Mouse (Mus musculus) neural tube, embryonic 15.5 days (tissue): ENCODE results near the gene Pld6. TPM values are rescaled to one million over a fixed set of nuclear protein-coding genes. Genes with fewer than 3 reads are reported as not detected.

Source experiments
- ATAC-seq: fragments of 200-750 bp; cut with Nextera tagmentation; 2 replicates; pipeline ENCODE4 v1.8.0; 2017; ENCODE audit warnings: mild to moderate bottlenecking, moderate TSS enrichment, moderate library complexity; ENCODE audit not compliant: low FRiP score
- H3K27ac ChIP-seq: fragments of 300-500 bp; sonication (generic); replicated peaks from 2 replicates; pipeline ENCODE4 v1.5.1; 2015; ENCODE audit warnings: mild to moderate bottlenecking, inconsistent platforms
- H3K27me3 ChIP-seq: fragments of 300-500 bp; sonication (generic); replicated peaks from 2 replicates; pipeline ENCODE4 v1.6.1; 2015; ENCODE audit warnings: inconsistent platforms
- H3K36me3 ChIP-seq: fragments of 300-500 bp; sonication (generic); 2 replicates; pipeline ENCODE4 v1.6.1; 2015; ENCODE audit warnings: inconsistent platforms
- H3K4me1 ChIP-seq: fragments of 300-500 bp; sonication (generic); 2 replicates; pipeline ENCODE4 v1.6.1; 2015; ENCODE audit warnings: inconsistent platforms
- H3K4me2 ChIP-seq: fragments of 300-500 bp; sonication (generic); 2 replicates; pipeline ENCODE4 v1.6.1; 2015; ENCODE audit warnings: inconsistent platforms, mild to moderate bottlenecking, moderate library complexity
- H3K4me3 ChIP-seq: fragments of 300-500 bp; sonication (generic); replicated peaks from 2 replicates; pipeline ENCODE4 v1.5.1; 2015; ENCODE audit warnings: mild to moderate bottlenecking, inconsistent platforms
- H3K9ac ChIP-seq: fragments of 300-500 bp; sonication (generic); replicated peaks from 2 replicates; pipeline ENCODE4 v1.6.1; 2015; ENCODE audit warnings: mild to moderate bottlenecking, inconsistent platforms
- H3K9me3 ChIP-seq: fragments of 300-500 bp; sonication (generic); replicated peaks from 2 replicates; pipeline ENCODE4 v1.6.1; 2016; ENCODE audit warnings: inconsistent platforms
- whole genome bisulfite sequencing: fragments of 180-500 bp; shearing (Covaris S2); methylation state at CpG from one replicate; pipeline ENCODE4 v1.1.7; 2015; ENCODE audit warnings: mixed read lengths; 5-methylcytosine and 5-hydroxymethylcytosine counted together
- polyA plus RNA-seq: library from polyadenylated mRNA; unstranded; fragments of >200 nt; fragmentation: Nextera tagmentation; extraction: Ambion mirVana; gene quantifications from 2 replicates; pipeline ENCODE4 v1.2.1, GENCODE M21; 2015

The Pld6 gene
- polyA plus RNA-seq, 1 experiment from 2014 or later: 19.6 TPM

GRCm38 (mm10) chr11:59769307-59769706 lies 18.1 kb downstream of the Pld6 start:
- H3K4me3 ChIP-seq: no peak overlapping the region
- WGBS: 93% methylated on average over 2 of the region's 2 CpGs
- H3K36me3 ChIP-seq: peaks cover 95% of the 10 kb centered on the region
- no peaks in the 10 kb centered on the region for H3K4me1 ChIP-seq
- H3K4me2 ChIP-seq: no peak overlapping the region
- ATAC-seq: no peak
- no peaks in the 10 kb centered on the region for H3K27me3 ChIP-seq
- H3K9ac ChIP-seq: no peak overlapping the region
- H3K27ac ChIP-seq: 0 out of 2 replicates have a peak overlapping the region, but pooled peaks have one; percentile 66
- no peaks in the 10 kb centered on the region for H3K9me3 ChIP-seq

GRCm38 (mm10) chr11:59760796-59761195 lies 26.6 kb downstream of the Pld6 start:
- no peak overlapping the region for H3K27ac ChIP-seq
- no peaks in the 10 kb centered on the region for H3K9me3 ChIP-seq
- H3K4me3 ChIP-seq: no peak overlapping the region
- 95% methylated on average over 6 of the region's 6 CpGs for WGBS
- no peak overlapping the region for H3K4me2 ChIP-seq
- peaks cover 90% of the 10 kb centered on the region for H3K36me3 ChIP-seq
- peaks cover 26% of the 10 kb centered on the region for H3K4me1 ChIP-seq
- H3K27me3 ChIP-seq: no peaks in the 10 kb centered on the region
- no peak overlapping the region for H3K9ac ChIP-seq
- ATAC-seq: no peak

GRCm38 (mm10) chr11:59759626-59760025 lies 27.8 kb downstream of the Pld6 start:
- H3K9me3 ChIP-seq: no peaks in the 10 kb centered on the region
- H3K27ac ChIP-seq: peak overlapping the region; percentile 54
- WGBS: 94% methylated on average over 2 of the region's 2 CpGs

GRCm38 (mm10) chr11:59759178-59759577 lies 28.3 kb downstream of the Pld6 start:
- Histone ChIP-seq H3K4me3 (no peak overlapping the region), H3K9me3 (no peaks in the 10 kb centered on the region), H3K4me2 (no peak overlapping the region), H3K27ac (peak overlapping the region; percentile 54), H3K36me3 (peaks cover 90% of the 10 kb centered on the region), H3K9ac (no peak overlapping the region), H3K4me1 (peaks cover 26% of the 10 kb centered on the region), H3K27me3 (no peaks in the 10 kb centered on the region)
- WGBS: 52% methylated on average over 4 of the region's 4 CpGs
- peak; percentile 68 for ATAC-seq

More at GRCm38 (mm10) chr11:59759626-59760025, 27.8 kb downstream of the Pld6 start:
- H3K4me1 ChIP-seq: peaks cover 26% of the 10 kb centered on the region
- H3K27me3 ChIP-seq: no peaks in the 10 kb centered on the region
- ATAC-seq: no peak
- no peak overlapping the region for H3K4me2 ChIP-seq
- no peak overlapping the region for H3K9ac ChIP-seq
- peaks cover 91% of the 10 kb centered on the region for H3K36me3 ChIP-seq
- no peak overlapping the region for H3K4me3 ChIP-seq

- Histone ChIP-seq H3K4me3 (no peak overlapping the region), H3K9ac (no peak overlapping the region), H3K9me3 (no peaks in the 10 kb centered on the region), H3K36me3 (peaks cover 89% of the 10 kb centered on the region), H3K4me2 (no peak overlapping the region), H3K4me1 (peaks cover 26% of the 10 kb centered on the region), H3K27me3 (no peaks in the 10 kb centered on the region), H3K27ac (peak overlapping the region; percentile 54)
- WGBS: 88% methylated on average over 9 of the region's 9 CpGs
- no peak for ATAC-seq
These were observed 29.1 kb downstream of the Pld6 start for GRCm38 (mm10) chr11:59758191-59758985.

GRCm38 (mm10) chr11:59756351-59756750 lies 31.1 kb downstream of the Pld6 start:
- no peak for ATAC-seq
- Histone ChIP-seq H3K9me3 (no peaks in the 10 kb centered on the region), H3K27me3 (no peaks in the 10 kb centered on the region), H3K36me3 (peaks cover 90% of the 10 kb centered on the region), H3K4me1 (peaks cover 26% of the 10 kb centered on the region), H3K4me3 (no peak overlapping the region), H3K4me2 (no peak overlapping the region), H3K27ac (no peak overlapping the region), H3K9ac (no peak overlapping the region)
- 57% methylated on average over 4 of the region's 4 CpGs for WGBS

GRCm38 (mm10) chr11:59754504-59754903 lies 32.9 kb downstream of the Pld6 start:
- Histone ChIP-seq H3K4me3 (no peak overlapping the region), H3K4me1 (peaks cover 19% of the 10 kb centered on the region), H3K36me3 (peaks cover 88% of the 10 kb centered on the region), H3K4me2 (no peak overlapping the region), H3K9me3 (no peaks in the 10 kb centered on the region), H3K27ac (no peak overlapping the region), H3K9ac (no peak overlapping the region), H3K27me3 (no peaks in the 10 kb centered on the region)
- ATAC-seq: no peak
- 96% methylated on average over 6 of the region's 6 CpGs for WGBS

GRCm38 (mm10) chr11:59749050-59749449 lies 38.4 kb downstream of the Pld6 start:
- 95% methylated on average over 3 of the region's 3 CpGs for WGBS
- no peak overlapping the region for H3K27ac ChIP-seq
- peaks cover 62% of the 10 kb centered on the region for H3K36me3 ChIP-seq
- no peak overlapping the region for H3K4me2 ChIP-seq
- H3K9ac ChIP-seq: no peak overlapping the region
- no peak for ATAC-seq
- H3K9me3 ChIP-seq: no peaks in the 10 kb centered on the region
- H3K4me3 ChIP-seq: no peak overlapping the region
- H3K27me3 ChIP-seq: no peaks in the 10 kb centered on the region
- no peaks in the 10 kb centered on the region for H3K4me1 ChIP-seq

GRCm38 (mm10) chr11:59746614-59747013 lies 40.8 kb downstream of the Pld6 start:
- no peaks in the 10 kb centered on the region for H3K9me3 ChIP-seq
- H3K36me3 ChIP-seq: peaks cover 66% of the 10 kb centered on the region
- no peak for ATAC-seq

GRCm38 (mm10) chr11:59745851-59746250 lies 41.6 kb downstream of the Pld6 start:
- Histone ChIP-seq H3K4me3 (no peak overlapping the region), H3K27me3 (no peaks in the 10 kb centered on the region), H3K9ac (no peak overlapping the region), H3K27ac (no peak overlapping the region), H3K36me3 (peaks cover 67% of the 10 kb centered on the region), H3K4me2 (no peak overlapping the region), H3K9me3 (no peaks in the 10 kb centered on the region), H3K4me1 (no peaks in the 10 kb centered on the region)
- 92% methylated on average over 5 of the region's 5 CpGs for WGBS
- ATAC-seq: no peak

More at GRCm38 (mm10) chr11:59746614-59747013, 40.8 kb downstream of the Pld6 start:
- no peaks in the 10 kb centered on the region for H3K27me3 ChIP-seq
- no peak overlapping the region for H3K4me3 ChIP-seq
- H3K4me1 ChIP-seq: no peaks in the 10 kb centered on the region
- no peak overlapping the region for H3K9ac ChIP-seq
- 93% methylated on average over 2 of the region's 2 CpGs for WGBS
- H3K27ac ChIP-seq: no peak overlapping the region
- H3K4me2 ChIP-seq: no peak overlapping the region

GRCm38 (mm10) chr11:59744374-59744773 lies 43.1 kb downstream of the Pld6 start:
- H3K4me2 ChIP-seq: no peak overlapping the region
- H3K9me3 ChIP-seq: no peaks in the 10 kb centered on the region
- H3K4me1 ChIP-seq: no peaks in the 10 kb centered on the region
- H3K36me3 ChIP-seq: peaks cover 68% of the 10 kb centered on the region
- no peaks in the 10 kb centered on the region for H3K27me3 ChIP-seq
- ATAC-seq: no peak
- H3K27ac ChIP-seq: no peak overlapping the region
- no peak overlapping the region for H3K9ac ChIP-seq
- WGBS: 94% methylated on average over 4 of the region's 4 CpGs
- no peak overlapping the region for H3K4me3 ChIP-seq

GRCm38 (mm10) chr11:59743712-59744111 lies 43.7 kb downstream of the Pld6 start:
- 100% methylated on average over 1 of the region's 1 CpGs for WGBS
- H3K27ac ChIP-seq: no peak overlapping the region
- H3K27me3 ChIP-seq: no peaks in the 10 kb centered on the region
- H3K9me3 ChIP-seq: no peaks in the 10 kb centered on the region
- ATAC-seq: no peak
- no peak overlapping the region for H3K4me3 ChIP-seq
- no peaks in the 10 kb centered on the region for H3K4me1 ChIP-seq
- H3K4me2 ChIP-seq: no peak overlapping the region
- H3K36me3 ChIP-seq: peaks cover 68% of the 10 kb centered on the region
- H3K9ac ChIP-seq: no peak overlapping the region
